In genomic region chr5:135007802-135008571, GRCm38 (mm10) we compare ENCODE assay signal across 8 mouse cellular contexts. TPM values are rescaled to one million over a fixed set of nuclear protein-coding genes. Genes with fewer than 3 reads are reported as not detected.
A peak's percentile ranks its signal among the peaks of the same experiment; 100 is the strongest.
DNase-seq lines count a peak whose midpoint lies in the region; ATAC-seq and TF ChIP-seq lines count a peak whose summit lies in the region.

No protein-coding gene starts in this region.

- WGBS in bone marrow, adult 2 months, result 21% methylated on average over 16 of the region's 16 CpGs
- WGBS in heart, embryonic 14.5 days, result 29% methylated on average over 16 of the region's 16 CpGs
- WGBS in limb, embryonic 15.5 days, result 38% methylated on average over 16 of the region's 16 CpGs

- H3K9me3 ChIP-seq in heart, embryonic 14.5 days (ENCODE audit: control insufficient read depth, low read length), result no peaks in the 10 kb centered on the region
- no peaks in the 10 kb centered on the region for H3K9me3 ChIP-seq in limb, embryonic 15.5 days

- H3K79me2 ChIP-seq in myocyte (ENCODE audit: control insufficient read depth, insufficient read depth), result no peaks in the 10 kb centered on the region

- peak overlapping the region; percentile 91 for H3K4me2 ChIP-seq in heart, embryonic 14.5 days (ENCODE audit: low read length)
- peak overlapping the region; percentile 88 for H3K4me2 ChIP-seq in limb, embryonic 15.5 days
- H3K4me2 ChIP-seq in myocyte (ENCODE audit: low read depth), result peak overlapping the region; percentile 89

- peak overlapping the region; percentile 81 for H3K9ac ChIP-seq in heart, embryonic 14.5 days (ENCODE audit: low read length)
- H3K9ac ChIP-seq in limb, embryonic 15.5 days, result peak overlapping the region; percentile 26

- TF ChIP-seq CTCF in bone marrow, adult 2 months (IDR thresholded peaks at IDR 0.05; ENCODE audit: control insufficient read depth, insufficient read depth, low read length), result no peak

- peak overlapping the region; percentile 63 for H3K4me3 ChIP-seq in bone marrow, adult 2 months (replicated peaks; ENCODE audit: control insufficient read depth, low read depth, low read length)
- peak overlapping the region; percentile 66 to 71 for H3K4me3 ChIP-seq in heart, embryonic 14.5 days (ENCODE audit: control insufficient read depth in 1 of 2, insufficient read depth in 1 of 2, low read depth in 1 of 2, low read length in 2 of 2)
- peak overlapping the region; percentile 79 for H3K4me3 ChIP-seq in limb, embryonic 15.5 days
- H3K4me3 ChIP-seq in myocyte, result peak overlapping the region; percentile 69

- peak overlapping the region; percentile 34 for H3ac ChIP-seq in myocyte (ENCODE audit: control insufficient read depth, insufficient read length)

- ATAC-seq in heart, embryonic 14.5 days (ENCODE audit: insufficient number of reproducible peaks, insufficient read depth, low FRiP score, low read depth), result no peak
- ATAC-seq in limb, embryonic 15.5 days (ENCODE audit: insufficient number of reproducible peaks, low FRiP score, low TSS enrichment, low read depth), result no peak

- DNase-seq in layer of hippocampus, adult 11-12 months (ENCODE audit: low spot score), result peak; percentile 63
- DNase-seq in layer of hippocampus, adult 8-10 months (ENCODE audit: low spot score in 2 of 2), result no peak
- DNase-seq in adrenal gland, adult 8-10 months, result no peak
- DNase-seq in left cerebral cortex, postnatal 36 days (ENCODE audit: low spot score in 2 of 2), result no peak

- H3K27ac ChIP-seq in bone marrow, adult 2 months (ENCODE audit: control insufficient read depth, insufficient read depth, low read depth, low read length, poor library complexity), result peak overlapping the region; percentile 95
- H3K27ac ChIP-seq in heart, embryonic 14.5 days (replicated peaks in 1 of 2; ENCODE audit: control insufficient read depth in 1 of 2, insufficient read depth in 1 of 2, low read depth in 2 of 2, low read length in 2 of 2), result peak overlapping the region; percentile 91 to 98
- peak overlapping the region; percentile 100 for H3K27ac ChIP-seq in limb, embryonic 15.5 days

- H3K27me3 ChIP-seq in heart, embryonic 14.5 days (ENCODE audit: control insufficient read depth, insufficient read depth, low read length), result no peaks in the 10 kb centered on the region
- H3K27me3 ChIP-seq in limb, embryonic 15.5 days, result no peaks in the 10 kb centered on the region
- H3K27me3 ChIP-seq in myocyte (ENCODE audit: control insufficient read depth, insufficient read depth, insufficient read length), result no peaks in the 10 kb centered on the region

- TF ChIP-seq POLR2A in bone marrow, adult 2 months (IDR thresholded peaks at IDR 0.05; ENCODE audit: borderline replicate concordance, control insufficient read depth, low read depth, low read length), result no peak
- no peak for TF ChIP-seq POLR2A in myocyte (IDR thresholded peaks at IDR 0.05; ENCODE audit: insufficient read length, low read depth)

- H3K4me1 ChIP-seq in bone marrow, adult 2 months (ENCODE audit: control insufficient read depth, insufficient read depth, low read length), result peaks cover 4% of the 10 kb centered on the region
- H3K4me1 ChIP-seq in heart, embryonic 14.5 days (ENCODE audit: control insufficient read depth in 2 of 2, insufficient read depth in 2 of 2, low read length in 2 of 2), result peaks cover 10 to 17% of the 10 kb centered on the region in 2 experiments
- H3K4me1 ChIP-seq in limb, embryonic 15.5 days, result peaks cover 35% of the 10 kb centered on the region

- intact Hi-C loops in left cerebral cortex, postnatal 36 days (cut with DNase I), result loop anchor here (5.0 kb wide), 1 partner anchor 179 kb away; the partner anchor contains the start of gene Baz1b

- peaks cover 13% of the 10 kb centered on the region for H3K36me3 ChIP-seq in heart, embryonic 14.5 days (ENCODE audit: control insufficient read depth, insufficient read depth, low read length)
- no peaks in the 10 kb centered on the region for H3K36me3 ChIP-seq in limb, embryonic 15.5 days
- H3K36me3 ChIP-seq in myocyte (ENCODE audit: control insufficient read depth, insufficient read depth), result no peaks in the 10 kb centered on the region

TF ChIP-seq in myocyte, 11 proteins besides CTCF, POLR2A, EP300 and RAD21:
- TF ChIP-seq USF1 (IDR thresholded peaks at IDR 0.05; ENCODE audit: low read depth), result no peak
- no peak for TF ChIP-seq TCF3 (IDR thresholded peaks at IDR 0.05; ENCODE audit: insufficient read length, low read depth)
- TF ChIP-seq TCF12 (IDR thresholded peaks at IDR 0.05; ENCODE audit: insufficient read depth, poor library complexity, severe bottlenecking), result no peak
- no peak for TF ChIP-seq REST (IDR thresholded peaks at IDR 0.05; ENCODE audit: insufficient read depth, insufficient read length)
- TF ChIP-seq SRF (IDR thresholded peaks at IDR 0.05; ENCODE audit: control insufficient read depth, insufficient read length, low read depth), result no peak
- no peak for TF ChIP-seq E2F4 (IDR thresholded peaks at IDR 0.05; ENCODE audit: insufficient read depth)
- TF ChIP-seq MYOG (IDR thresholded peaks at IDR 0.05; ENCODE audit: control insufficient read depth in 1 of 3, insufficient read depth in 1 of 3, insufficient read length in 2 of 3, low read depth in 2 of 3), result no peak
- TF ChIP-seq POLR2AphosphoS2 (IDR thresholded peaks at IDR 0.05; ENCODE audit: insufficient read length, low read depth), result no peak
- TF ChIP-seq MAX (IDR thresholded peaks at IDR 0.05; ENCODE audit: low read depth), result no peak

RNA-seq across cellular contexts. Expression of gene Abhd11, which starts 1.0 kb away (rescaled TPM):
- 10 to 100 TPM; 30.3 to 35.3 (median 33.6) TPM for total RNA-seq in layer of hippocampus, adult 8-10 months (2022)
- polyA plus RNA-seq in bone marrow, adult 2 months (2011; ENCODE audit: insufficient read depth, insufficient read length, low replicate concordance, missing spikeins), result 27.7 and 39.7 TPM in 2 replicates
- polyA plus RNA-seq in heart, embryonic 14.5 days (2014; fragmentation: Nextera tagmentation; extraction: Ambion mirVana), result 72.1 and 74.9 TPM in 2 replicates
- polyA plus RNA-seq in limb, embryonic 15.5 days (2015; fragmentation: Nextera tagmentation; extraction: Ambion mirVana), result 66.1 and 68.2 TPM in 2 replicates
- polyA plus RNA-seq in myocyte (2012; fragmentation: generic; extraction: Trizol), result 33.0 TPM
- total RNA-seq in adrenal gland, adult 8-10 months (2022), result 10 to 100 TPM; 52.4 to 65.4 (median 55.9) TPM
- 10 to 100 TPM; 31.1 to 39.2 TPM for total RNA-seq in left cerebral cortex, postnatal 36 days (2021)

RNA-seq across cellular contexts. Expression of gene Stx1a, which starts 15.3 kb away (rescaled TPM):
- total RNA-seq in layer of hippocampus, adult 8-10 months (2022), result 10 to 100 TPM; 84.7 to 93.8 (median 89.2) TPM
- polyA plus RNA-seq in bone marrow, adult 2 months (2011; ENCODE audit: insufficient read depth, insufficient read length, low replicate concordance, missing spikeins), result 2.0 and 2.9 TPM in 2 replicates
- polyA plus RNA-seq in heart, embryonic 14.5 days (2014; fragmentation: Nextera tagmentation; extraction: Ambion mirVana), result 5.4 and 6.4 TPM in 2 replicates
- 9.9 and 11.3 TPM in 2 replicates for polyA plus RNA-seq in limb, embryonic 15.5 days (2015; fragmentation: Nextera tagmentation; extraction: Ambion mirVana)
- polyA plus RNA-seq in myocyte (2012; fragmentation: generic; extraction: Trizol), result 4.4 TPM
- total RNA-seq in adrenal gland, adult 8-10 months (2022), result 10 to 100 TPM in 3 of 4 experiments, 1 to 10 TPM in 1; 4.9 to 15.9 (median 12.1) TPM
- 100 to 1,000 TPM; 340 to 404 TPM for total RNA-seq in left cerebral cortex, postnatal 36 days (2021)

RNA-seq across cellular contexts. Expression of gene Cldn3, which starts 22.0 kb away (rescaled TPM):
- under 1 TPM; 0.61 to 0.87 (median 0.81) TPM for total RNA-seq in layer of hippocampus, adult 8-10 months (2022)
- not detected in 2 replicates for polyA plus RNA-seq in bone marrow, adult 2 months (2011; ENCODE audit: insufficient read depth, insufficient read length, low replicate concordance, missing spikeins)
- 0.53 and 2.2 TPM in 2 replicates for polyA plus RNA-seq in heart, embryonic 14.5 days (2014; fragmentation: Nextera tagmentation; extraction: Ambion mirVana)
- polyA plus RNA-seq in limb, embryonic 15.5 days (2015; fragmentation: Nextera tagmentation; extraction: Ambion mirVana), result 26.0 and 27.2 TPM in 2 replicates
- polyA plus RNA-seq in myocyte (2012; fragmentation: generic; extraction: Trizol), result not detected
- 1 to 10 TPM in 3 of 4 experiments, not detected in 1; 1.1 to 1.5 (median 1.4) TPM for total RNA-seq in adrenal gland, adult 8-10 months (2022)
- total RNA-seq in left cerebral cortex, postnatal 36 days (2021), result under 1 TPM; 0.49 to 0.52 TPM

RNA-seq across cellular contexts. Expression of gene Dnajc30, which starts 56.0 kb away (rescaled TPM):
- 10 to 100 TPM; 36.5 to 43.4 (median 38.6) TPM for total RNA-seq in layer of hippocampus, adult 8-10 months (2022)
- polyA plus RNA-seq in bone marrow, adult 2 months (2011; ENCODE audit: insufficient read depth, insufficient read length, low replicate concordance, missing spikeins), result 16.0 and 18.8 TPM in 2 replicates
- 30.6 and 31.1 TPM in 2 replicates for polyA plus RNA-seq in heart, embryonic 14.5 days (2014; fragmentation: Nextera tagmentation; extraction: Ambion mirVana)
- polyA plus RNA-seq in limb, embryonic 15.5 days (2015; fragmentation: Nextera tagmentation; extraction: Ambion mirVana), result 31.2 and 33.3 TPM in 2 replicates
- 31.6 TPM for polyA plus RNA-seq in myocyte (2012; fragmentation: generic; extraction: Trizol)
- total RNA-seq in adrenal gland, adult 8-10 months (2022), result 10 to 100 TPM; 35.8 to 42.0 (median 38.7) TPM
- total RNA-seq in left cerebral cortex, postnatal 36 days (2021), result 10 to 100 TPM; 40.9 to 52.1 TPM

RNA-seq across cellular contexts. Expression of gene Bud23, which starts 56.8 kb away (rescaled TPM):
- 10 to 100 TPM; 46.6 to 64.1 (median 52.9) TPM for total RNA-seq in layer of hippocampus, adult 8-10 months (2022)
- 34.4 and 44.1 TPM in 2 replicates for polyA plus RNA-seq in bone marrow, adult 2 months (2011; ENCODE audit: insufficient read depth, insufficient read length, low replicate concordance, missing spikeins)
- 47.2 and 52.3 TPM in 2 replicates for polyA plus RNA-seq in heart, embryonic 14.5 days (2014; fragmentation: Nextera tagmentation; extraction: Ambion mirVana)
- polyA plus RNA-seq in limb, embryonic 15.5 days (2015; fragmentation: Nextera tagmentation; extraction: Ambion mirVana), result 108 and 109 TPM in 2 replicates
- 51.8 TPM for polyA plus RNA-seq in myocyte (2012; fragmentation: generic; extraction: Trizol)
- total RNA-seq in adrenal gland, adult 8-10 months (2022), result 10 to 100 TPM; 54.5 to 56.7 (median 55.8) TPM
- 10 to 100 TPM; 41.0 to 50.0 TPM for total RNA-seq in left cerebral cortex, postnatal 36 days (2021)
